Mouse (Mus musculus) C2C12 (cell line): ENCODE measurements around the gene Tnrc6c.

Experiments used
- CEBPB ChIP-seq: IDR thresholded peaks from one replicate; pipeline ENCODE4 v1.6.1; 2011; ENCODE audit warnings: low read depth, mild to moderate bottlenecking, control low read depth, moderate library complexity
- CTCF ChIP-seq: IDR thresholded peaks from one replicate; pipeline ENCODE4 v1.5.1; 2011; ENCODE audit not compliant: control insufficient read depth, insufficient read depth, insufficient read length
- MYOD1 ChIP-seq: IDR thresholded peaks from one replicate; pipeline ENCODE4 v1.6.1; 2011; ENCODE audit warnings: low read depth; ENCODE audit not compliant: control insufficient read depth, insufficient read length

GRCm38 (mm10) chr11:117618214-117618613 is 35.9 kb upstream of the Tnrc6c start:
- TF ChIP-seq CTCF: no peak
- TF ChIP-seq CEBPB: no peak
- no peak for TF ChIP-seq MYOD1
